Mouse (Mus musculus) kidney, embryonic 15.5 days (tissue): ENCODE data around the gene Lsm14a. TPM values are rescaled to one million over a fixed set of nuclear protein-coding genes. Genes with fewer than 3 reads are reported as not detected.
A peak's percentile ranks its signal among the peaks of the same experiment; 100 is the strongest.

Experiments used
- ATAC-seq: fragments of 200-750 bp; cut with Nextera tagmentation; replicated peaks from 2 replicates; pipeline ENCODE4 v1.8.0; 2017; ENCODE audit warnings: moderate TSS enrichment; ENCODE audit not compliant: low FRiP score
- H3K27ac ChIP-seq: fragments of 300-500 bp; sonication (generic); 2 replicates; pipeline ENCODE4 v1.5.1; 2015; ENCODE audit warnings: mild to moderate bottlenecking, inconsistent platforms
- H3K27me3 ChIP-seq: fragments of 300-500 bp; sonication (generic); 2 replicates; pipeline ENCODE4 v1.6.1; 2015; ENCODE audit warnings: inconsistent platforms
- H3K36me3 ChIP-seq: fragments of 300-500 bp; sonication (generic); 2 replicates; pipeline ENCODE4 v1.6.1; 2015; ENCODE audit warnings: inconsistent platforms
- H3K4me1 ChIP-seq: fragments of 300-500 bp; sonication (generic); 2 replicates; pipeline ENCODE4 v1.6.1; 2015; ENCODE audit warnings: inconsistent platforms
- H3K4me2 ChIP-seq: fragments of 300-500 bp; sonication (generic); 2 replicates; pipeline ENCODE4 v1.6.1; 2015; ENCODE audit warnings: moderate library complexity, mild to moderate bottlenecking, inconsistent platforms
- H3K4me3 ChIP-seq: fragments of 300-500 bp; sonication (generic); replicated peaks from 2 replicates; pipeline ENCODE4 v1.5.1; 2015; ENCODE audit warnings: mild to moderate bottlenecking, inconsistent platforms
- H3K9ac ChIP-seq: fragments of 300-500 bp; sonication (generic); 2 replicates; pipeline ENCODE4 v1.6.1; 2015; ENCODE audit warnings: mild to moderate bottlenecking, inconsistent platforms
- H3K9me3 ChIP-seq: fragments of 300-500 bp; sonication (generic); replicated peaks from 2 replicates; pipeline ENCODE4 v1.6.1; 2016; ENCODE audit warnings: inconsistent platforms
- WGBS: fragments of 180-500 bp; shearing (Covaris S2); methylation state at CpG from one replicate; pipeline ENCODE4 v1.1.7; 2015; ENCODE audit warnings: mixed read lengths; 5-methylcytosine and 5-hydroxymethylcytosine counted together
- polyA plus RNA-seq: library from polyadenylated mRNA; unstranded; fragments of >200 nt; fragmentation: Nextera tagmentation; extraction: Ambion mirVana; gene quantifications from 2 replicates; pipeline ENCODE4 v1.2.1, GENCODE M21; 2015

Gene Lsm14a
- 90.0 and 93.8 TPM in 2 replicates for polyA plus RNA-seq

DNA sequence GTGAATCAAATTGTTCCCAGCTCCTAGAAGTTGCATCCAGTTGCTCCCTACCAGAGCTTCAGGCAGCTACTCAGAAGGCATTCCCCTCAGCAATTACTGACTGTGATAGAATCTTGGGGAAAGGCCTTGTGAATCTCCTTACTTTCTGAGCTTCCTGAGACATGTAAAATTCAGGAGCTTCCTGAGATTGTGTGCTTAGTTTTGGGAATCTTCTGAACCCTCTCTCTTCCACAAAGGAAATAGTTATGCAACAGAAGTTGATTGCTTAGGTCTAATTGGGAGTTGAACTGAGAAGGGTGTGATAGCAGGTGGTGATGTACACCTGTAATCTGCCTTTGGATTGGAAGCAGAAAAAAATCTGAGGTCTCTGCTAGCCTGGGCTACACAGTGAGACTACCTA, at the start of gene Lsm14a:
TSS of gene Lsm14a (minus strand) at position 101 of the 400 bp plus-strand sequence.
- Histone ChIP-seq H3K27ac (no peak within 1 kb of the TSS), H3K4me1 (peaks cover 12% of the 10 kb centered on the region), H3K4me3 (no peak within 1 kb of the TSS), H3K9me3 (no peaks in the 10 kb centered on the region), H3K27me3 (no peaks in the 10 kb centered on the region), H3K4me2 (no peak within 1 kb of the TSS), H3K36me3 (no peaks in the 10 kb centered on the region), H3K9ac (no peak within 1 kb of the TSS)
- ATAC-seq = no peak

DNA sequence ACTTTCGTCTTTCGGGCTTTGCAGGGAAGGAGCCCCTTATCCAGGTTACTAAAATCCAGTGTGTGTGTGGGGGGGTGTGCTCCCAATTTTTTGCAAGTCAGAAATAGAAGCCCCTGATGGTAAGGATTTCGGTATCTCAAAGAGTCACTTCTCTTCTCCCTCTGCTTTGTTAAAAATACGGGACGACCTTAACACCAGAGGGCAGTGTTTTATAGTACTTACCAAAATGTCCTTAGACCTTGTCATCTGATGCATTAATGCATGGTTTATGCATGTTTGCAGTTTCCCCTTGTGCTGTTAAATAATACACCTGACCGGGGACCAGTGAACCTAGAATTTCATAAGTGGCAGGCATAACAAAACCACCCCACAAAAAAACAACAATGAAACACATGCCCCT, 45.8 kb upstream of the Lsm14a start:
- no peak for ATAC-seq
- 43% methylated on average over 6 of the region's 6 CpGs for whole genome bisulfite sequencing

DNA sequence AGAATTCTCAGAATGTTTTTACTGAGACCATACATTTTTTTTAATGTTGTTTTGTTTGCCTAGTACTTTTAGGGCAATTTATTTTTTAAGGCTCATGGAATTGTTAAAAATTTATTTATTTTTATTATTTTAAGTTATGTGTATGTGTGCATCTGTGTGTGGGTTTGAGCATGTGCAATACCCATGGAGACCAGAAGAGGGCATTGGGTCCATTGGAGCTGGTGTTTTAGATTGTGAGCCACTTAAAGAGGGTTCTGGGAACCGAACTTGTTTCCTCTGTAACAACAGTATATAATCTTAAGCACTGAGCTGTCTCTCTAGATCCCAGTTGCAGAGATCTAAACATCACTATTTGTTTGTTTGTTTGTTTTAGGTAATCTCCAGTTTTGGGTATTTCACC, 40.5 kb upstream of the Lsm14a start:
- 80% methylated on average over 1 of the region's 1 CpGs for WGBS
- no peak overlapping the region for H3K9ac ChIP-seq
- H3K4me2 ChIP-seq = no peak overlapping the region
- no peak overlapping the region for H3K27ac ChIP-seq
- H3K9me3 ChIP-seq = 0 out of 2 replicates have a peak, but pooled peaks cover 3% of the 10 kb centered on the region
- no peaks in the 10 kb centered on the region for H3K36me3 ChIP-seq
- no peaks in the 10 kb centered on the region for H3K4me1 ChIP-seq
- ATAC-seq = no peak
- H3K27me3 ChIP-seq = peaks cover 4% of the 10 kb centered on the region; the same call in 1 of the 2 replicates
- no peak overlapping the region for H3K4me3 ChIP-seq

More for the DNA sequence above, 45.8 kb upstream of the Lsm14a start:
- Histone ChIP-seq H3K9ac (no peak overlapping the region), H3K27me3 (peaks cover 4% of the 10 kb centered on the region; the same call in 1 of the 2 replicates), H3K9me3 (no peaks in the 10 kb centered on the region), H3K36me3 (no peaks in the 10 kb centered on the region), H3K4me2 (no peak overlapping the region), H3K4me3 (no peak overlapping the region), H3K27ac (no peak overlapping the region), H3K4me1 (no peaks in the 10 kb centered on the region)

DNA sequence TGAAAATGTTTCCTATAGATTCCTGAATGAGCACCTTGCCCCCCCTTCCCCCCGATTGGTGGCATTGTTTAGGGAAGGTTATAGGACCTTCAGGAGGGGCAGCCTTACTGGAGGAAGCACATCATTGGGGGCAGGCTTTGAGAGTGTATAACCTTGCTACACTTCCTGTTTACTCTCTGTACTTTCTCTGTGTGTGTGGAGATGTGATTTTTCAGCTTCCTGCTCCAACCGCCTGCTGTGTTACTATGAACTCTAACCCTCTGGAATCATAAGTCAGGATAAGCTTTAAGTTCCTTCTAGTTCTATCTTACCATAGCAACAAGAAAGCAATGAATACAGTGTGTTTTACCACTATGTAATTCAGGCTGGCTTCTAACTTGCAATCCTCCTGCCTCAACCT, 28.1 kb upstream of the Lsm14a start:
- Histone ChIP-seq H3K27ac (no peak overlapping the region), H3K4me3 (no peak overlapping the region), H3K27me3 (no peaks in the 10 kb centered on the region), H3K36me3 (no peaks in the 10 kb centered on the region), H3K4me1 (no peaks in the 10 kb centered on the region), H3K9ac (no peak overlapping the region), H3K9me3 (no peaks in the 10 kb centered on the region), H3K4me2 (no peak overlapping the region)
- ATAC-seq = no peak
- 71% methylated on average over 2 of the region's 2 CpGs for WGBS

DNA sequence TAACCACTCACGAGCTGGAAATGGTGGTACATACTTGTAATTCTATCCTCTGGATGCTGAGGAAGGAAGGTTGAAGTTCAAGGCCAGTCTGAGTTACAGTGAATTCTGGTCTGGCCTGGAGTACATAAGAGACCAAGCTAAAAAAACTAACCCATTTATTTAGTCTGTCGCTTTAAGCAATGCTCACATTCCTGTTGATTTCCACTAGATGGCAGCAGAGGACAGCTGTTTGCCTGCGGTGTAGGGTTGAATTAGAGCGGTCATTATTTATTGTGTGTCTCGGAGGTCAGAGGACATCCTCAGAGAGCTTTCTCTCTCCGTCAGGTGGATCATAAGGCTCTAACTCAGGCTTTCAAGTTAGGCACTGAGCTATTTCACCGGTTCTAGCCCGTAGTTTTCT, 14.4 kb upstream of the Lsm14a start:
- peak; percentile 71 for ATAC-seq
- Histone ChIP-seq H3K27ac (no peak overlapping the region), H3K4me3 (no peak overlapping the region), H3K9me3 (no peaks in the 10 kb centered on the region), H3K27me3 (no peaks in the 10 kb centered on the region), H3K4me2 (0 out of 2 replicates have a peak overlapping the region, but pooled peaks have one; percentile 22), H3K4me1 (peaks cover 8% of the 10 kb centered on the region), H3K36me3 (no peaks in the 10 kb centered on the region), H3K9ac (no peak overlapping the region)
- WGBS = 6% methylated on average over 8 of the region's 8 CpGs

DNA sequence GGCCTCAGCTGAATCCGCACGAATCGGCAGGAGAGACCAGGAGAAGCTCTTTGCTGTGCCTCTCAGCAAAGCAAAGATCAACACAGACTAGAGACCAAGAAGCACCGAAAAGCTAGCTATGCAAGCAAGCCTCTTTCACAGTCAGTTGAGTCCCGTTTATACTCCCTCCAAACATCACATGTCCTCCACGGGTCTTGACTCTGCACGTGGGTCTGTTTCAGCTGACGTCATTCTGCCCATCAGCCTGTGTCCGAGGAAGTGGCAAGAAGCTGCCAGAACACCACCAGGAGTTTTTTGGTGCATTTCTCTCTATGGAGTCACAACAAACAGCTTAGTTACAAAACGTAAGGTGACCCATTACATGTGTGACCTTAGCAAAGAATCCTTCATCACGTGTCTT, 10.8 kb upstream of the Lsm14a start:
- ATAC-seq = peak; percentile 29; the same call in 1 of the 2 replicates

DNA sequence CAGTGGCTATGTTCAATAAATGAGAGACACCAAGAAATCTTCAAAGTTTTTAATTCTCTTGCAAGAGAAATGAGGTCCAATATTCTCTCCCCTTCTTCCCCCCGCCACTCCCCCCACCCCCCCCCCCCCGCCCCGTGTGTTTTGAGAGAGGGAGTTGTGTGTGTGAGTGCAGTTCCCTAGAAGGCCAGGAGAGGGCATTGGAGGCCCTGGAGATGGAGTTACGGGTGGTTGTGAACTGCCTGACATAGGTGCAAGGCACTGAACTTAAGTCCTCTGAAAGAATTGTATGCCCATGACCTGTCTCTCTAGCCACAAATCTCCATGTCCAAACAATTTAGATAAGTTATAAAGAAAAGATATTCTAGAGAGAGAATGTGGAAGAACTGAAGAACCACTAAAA, 7.0 kb upstream of the Lsm14a start:
- Histone ChIP-seq H3K9ac (no peak overlapping the region), H3K27ac (no peak overlapping the region), H3K4me2 (no peak overlapping the region), H3K4me3 (no peak overlapping the region), H3K4me1 (peaks cover 5% of the 10 kb centered on the region), H3K36me3 (no peaks in the 10 kb centered on the region), H3K27me3 (no peaks in the 10 kb centered on the region), H3K9me3 (no peaks in the 10 kb centered on the region)
- WGBS = 53% methylated on average over 2 of the region's 4 CpGs
- no peak for ATAC-seq

More for the DNA sequence above, 10.8 kb upstream of the Lsm14a start:
- 48% methylated on average over 11 of the region's 11 CpGs for WGBS
- no peak overlapping the region for H3K4me2 ChIP-seq
- H3K27me3 ChIP-seq = no peaks in the 10 kb centered on the region
- H3K4me1 ChIP-seq = peaks cover 8% of the 10 kb centered on the region
- no peaks in the 10 kb centered on the region for H3K36me3 ChIP-seq
- no peak overlapping the region for H3K27ac ChIP-seq
- H3K9me3 ChIP-seq = no peaks in the 10 kb centered on the region
- H3K9ac ChIP-seq = no peak overlapping the region
- no peak overlapping the region for H3K4me3 ChIP-seq

DNA sequence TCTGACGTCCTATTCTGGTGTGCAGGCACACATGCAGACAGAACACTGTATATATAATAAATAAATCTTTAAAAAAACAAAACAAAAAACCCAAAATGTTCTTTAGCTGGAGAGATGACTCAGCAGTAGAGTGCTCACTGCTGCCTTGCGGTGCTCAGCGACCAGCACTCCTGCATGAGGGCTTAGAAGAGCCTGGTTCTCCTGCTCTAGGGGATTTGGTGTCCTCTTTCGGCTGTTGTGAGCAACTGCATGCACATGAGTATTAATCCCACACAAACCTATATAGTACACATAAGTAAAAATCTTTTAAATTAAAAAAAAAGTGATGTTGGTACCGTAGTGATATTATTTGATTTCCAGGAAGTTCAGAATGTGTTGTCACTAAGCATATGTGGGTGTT, 5.7 kb upstream of the Lsm14a start:
- no peak overlapping the region for H3K4me3 ChIP-seq
- no peaks in the 10 kb centered on the region for H3K9me3 ChIP-seq
- WGBS = 79% methylated on average over 5 of the region's 5 CpGs
- H3K9ac ChIP-seq = no peak overlapping the region
- no peaks in the 10 kb centered on the region for H3K36me3 ChIP-seq
- H3K4me2 ChIP-seq = no peak overlapping the region
- no peak overlapping the region for H3K27ac ChIP-seq
- no peak for ATAC-seq
- H3K4me1 ChIP-seq = peaks cover 2% of the 10 kb centered on the region
- H3K27me3 ChIP-seq = no peaks in the 10 kb centered on the region

DNA sequence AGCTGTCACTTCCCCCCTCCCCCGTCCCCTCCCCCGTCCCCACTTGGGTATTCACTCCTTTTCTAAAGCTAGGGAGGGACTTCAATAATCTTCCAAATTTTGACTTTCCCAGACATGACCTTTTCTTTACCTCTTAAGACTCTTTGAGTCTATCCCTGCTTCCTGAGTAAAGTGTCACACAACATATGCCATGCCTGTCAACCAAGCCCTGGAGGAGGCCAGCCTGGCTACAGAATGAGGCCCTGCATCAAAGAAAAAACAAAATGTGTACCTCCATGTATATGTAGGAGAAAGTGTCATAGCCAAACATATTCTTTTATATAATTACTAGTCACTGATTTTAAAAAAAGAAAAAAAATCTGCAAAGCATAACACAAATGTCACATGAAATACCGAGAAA, 3.7 kb upstream of the Lsm14a start:
- H3K4me2 ChIP-seq = no peak overlapping the region
- no peak for ATAC-seq
- no peaks in the 10 kb centered on the region for H3K9me3 ChIP-seq
- H3K4me1 ChIP-seq = no peaks in the 10 kb centered on the region
- H3K27ac ChIP-seq = no peak overlapping the region
- H3K4me3 ChIP-seq = no peak overlapping the region
- no peak overlapping the region for H3K9ac ChIP-seq
- 81% methylated on average over 3 of the region's 3 CpGs for WGBS
- no peaks in the 10 kb centered on the region for H3K27me3 ChIP-seq
- H3K36me3 ChIP-seq = no peaks in the 10 kb centered on the region

DNA sequence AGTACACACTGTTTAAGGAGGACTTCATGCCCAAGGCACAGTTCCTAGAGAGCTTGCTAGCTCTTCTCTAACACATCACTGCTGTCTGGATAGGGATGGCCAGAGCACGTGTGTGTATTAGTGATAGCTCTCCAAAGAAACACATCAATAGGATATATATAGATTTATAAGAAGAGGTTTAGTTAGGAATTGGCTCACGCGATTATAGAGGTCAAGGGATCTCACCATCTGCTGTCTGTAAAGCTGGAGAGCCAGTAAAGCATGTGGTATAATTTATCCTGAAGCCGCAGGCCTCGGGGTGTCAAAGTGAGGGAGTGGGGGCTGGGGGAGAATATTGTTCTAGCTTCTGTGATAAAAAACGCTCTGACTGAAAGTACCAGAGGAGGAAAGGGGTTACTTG, 2.6 kb upstream of the Lsm14a start:
- H3K4me1 ChIP-seq = peaks cover 7% of the 10 kb centered on the region
- H3K9ac ChIP-seq = no peak overlapping the region
- no peak overlapping the region for H3K4me2 ChIP-seq
- H3K27ac ChIP-seq = no peak overlapping the region
- H3K36me3 ChIP-seq = no peaks in the 10 kb centered on the region
- no peaks in the 10 kb centered on the region for H3K9me3 ChIP-seq
- no peaks in the 10 kb centered on the region for H3K27me3 ChIP-seq
- no peak overlapping the region for H3K4me3 ChIP-seq
- WGBS = 67% methylated on average over 6 of the region's 6 CpGs
- ATAC-seq = no peak

DNA sequence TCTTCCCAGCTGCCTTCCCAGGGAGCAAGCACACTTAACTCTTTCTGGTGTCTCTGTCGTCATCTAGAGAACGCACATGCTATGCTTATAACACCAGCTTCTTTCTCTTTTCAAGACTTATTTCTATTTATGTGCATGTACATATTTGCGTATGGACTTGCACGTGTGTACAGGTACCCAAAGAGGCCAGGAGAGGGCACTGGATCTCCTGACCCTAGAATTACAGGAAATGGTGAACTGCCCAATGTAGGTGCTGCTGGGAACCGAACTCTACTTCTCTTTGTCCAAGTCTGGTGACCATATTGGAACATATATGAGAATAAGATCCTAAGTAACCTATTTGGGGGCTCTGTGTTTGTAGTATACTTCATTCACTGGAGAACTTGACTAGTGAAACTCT, 1.5 kb upstream of the Lsm14a start:
- Histone ChIP-seq H3K4me2 (no peak overlapping the region), H3K36me3 (no peaks in the 10 kb centered on the region), H3K27ac (no peak overlapping the region), H3K9ac (no peak overlapping the region), H3K9me3 (no peaks in the 10 kb centered on the region), H3K4me3 (no peak overlapping the region), H3K27me3 (no peaks in the 10 kb centered on the region), H3K4me1 (peaks cover 12% of the 10 kb centered on the region)
- 79% methylated on average over 5 of the region's 5 CpGs for WGBS
- ATAC-seq = no peak

DNA sequence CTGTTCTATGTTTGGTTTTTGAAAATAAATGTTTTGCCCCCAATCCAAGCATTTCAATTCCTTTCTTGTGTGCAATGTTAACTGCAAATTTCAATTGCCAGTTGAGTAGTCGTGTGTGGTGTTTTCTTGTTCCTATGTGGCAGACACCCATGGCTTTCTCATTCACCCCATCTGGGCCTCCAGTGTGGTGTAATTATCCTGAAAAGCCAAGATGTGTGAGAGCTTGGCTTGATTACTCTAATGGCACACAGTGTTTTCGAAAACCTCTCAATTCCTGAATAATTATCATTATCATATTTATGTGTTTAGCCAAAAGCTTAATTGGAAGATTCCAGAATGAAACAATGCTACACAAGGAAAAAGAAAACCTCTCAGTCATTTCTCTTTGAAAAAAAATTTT, 976 bp upstream of the Lsm14a start:
- Histone ChIP-seq H3K9me3 (no peaks in the 10 kb centered on the region), H3K27ac (no peak overlapping the region), H3K4me2 (no peak overlapping the region), H3K9ac (no peak overlapping the region), H3K27me3 (no peaks in the 10 kb centered on the region), H3K4me3 (no peak overlapping the region), H3K4me1 (peaks cover 12% of the 10 kb centered on the region), H3K36me3 (no peaks in the 10 kb centered on the region)
- ATAC-seq = no peak
- whole genome bisulfite sequencing = 77% methylated on average over 2 of the region's 2 CpGs

DNA sequence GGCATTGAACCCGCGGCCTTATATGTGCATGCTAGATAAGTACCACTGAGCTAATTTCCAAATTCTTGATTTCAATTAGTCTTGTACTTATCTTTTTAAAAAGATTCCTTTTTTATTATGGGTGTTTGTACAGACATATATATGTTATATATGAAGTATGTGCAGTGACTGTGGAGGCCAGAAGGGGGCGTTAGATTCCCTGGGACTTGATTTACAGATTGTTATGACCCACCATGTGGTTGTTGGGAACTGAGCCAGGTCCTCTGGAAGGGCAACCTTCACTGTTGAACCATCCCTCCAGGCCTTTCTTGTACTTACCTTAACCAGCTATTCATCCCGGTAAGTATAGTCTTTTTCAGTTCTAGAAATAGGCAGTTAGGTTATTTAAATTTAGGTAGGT, 780 bp downstream of the Lsm14a start:
- Histone ChIP-seq H3K27ac (no peak overlapping the region), H3K9ac (no peak overlapping the region), H3K27me3 (no peaks in the 10 kb centered on the region), H3K9me3 (no peaks in the 10 kb centered on the region), H3K4me3 (no peak overlapping the region), H3K4me2 (no peak overlapping the region), H3K36me3 (no peaks in the 10 kb centered on the region), H3K4me1 (peaks cover 19% of the 10 kb centered on the region)
- 69% methylated on average over 4 of the region's 4 CpGs for WGBS
- no peak for ATAC-seq
